Mouse (Mus musculus) testis, adult 2 months (tissue): ENCODE results near the gene Rgs9bp.
A peak's percentile ranks its signal among the peaks of the same experiment; 100 is the strongest.

Source experiments
- CTCF ChIP-seq: fragments of 200-500 bp; IDR thresholded peaks from 2 replicates; pipeline ENCODE4 v1.5.1; 2012; ENCODE audit warnings: low read depth, mild to moderate bottlenecking, inconsistent platforms, low read length, moderate library complexity; ENCODE audit not compliant: control insufficient read depth, insufficient read depth, insufficient replicate concordance
- POLR2A ChIP-seq: fragments of 200-500 bp; IDR thresholded peaks from 2 replicates; pipeline ENCODE4 v1.6.1; 2012; ENCODE audit warnings: low read depth, mild to moderate bottlenecking, inconsistent platforms, low read length, moderate library complexity; ENCODE audit not compliant: control insufficient read depth

GRCm38 (mm10) chr7:35586055-35586905, 898 bp upstream of the Rgs9bp start, which contains the start of gene Ankrd27:
- TF ChIP-seq POLR2A (peak; percentile 71), CTCF (no peak)
